Mouse (Mus musculus): ENCODE data around the gene Slc41a2. TPM values are rescaled to one million over a fixed set of nuclear protein-coding genes. Genes with fewer than 3 reads are reported as not detected.
A peak's percentile ranks its signal among the peaks of the same experiment; 100 is the strongest.
"Not testable (repeated sequence)": the region's sequence is repeated elsewhere in the genome, so short reads cannot be mapped to it uniquely, and the experiment has no call there.

The Slc41a2 gene
- polyA plus RNA-seq, 1 experiment from 2014 or later = 1.2 TPM

GRCm38 (mm10) chr10:83359451-83359850, 21.8 kb upstream of the Slc41a2 start:
- Histone ChIP-seq H3K4me2 (replicated peaks; ENCODE audit: low read depth, low read length) (peak overlapping the region; percentile 34), H3K4me1 (ENCODE audit: control insufficient read depth, insufficient read depth, low read length) (peaks cover 14% of the 10 kb centered on the region), H3K9ac (replicated peaks; ENCODE audit: low read depth, low read length) (no peak overlapping the region), H3K36me3 (ENCODE audit: control insufficient read depth, insufficient read depth, low read length) (peaks cover 10% of the 10 kb centered on the region), H3K4me3 (ENCODE audit: low read depth, low read length) (peak overlapping the region; percentile 80), H3K9me3 (ENCODE audit: control insufficient read depth, low read depth, low read length) (no peaks in the 10 kb centered on the region), H3K27ac (ENCODE audit: low read length) (peak overlapping the region; percentile 34; the same call in 1 of the 2 replicates), H3K27me3 (ENCODE audit: control insufficient read depth, insufficient read depth, low read length) (no peaks in the 10 kb centered on the region)
- 85% methylated on average over 4 of the region's 4 CpGs for WGBS
- no peak for ATAC-seq (ENCODE audit: insufficient number of reproducible peaks, insufficient read depth, low FRiP score, low read depth)

- H3K4me3 ChIP-seq (ENCODE audit: low read depth, low read length) = no peak overlapping the region
- H3K9ac ChIP-seq (replicated peaks; ENCODE audit: low read depth, low read length) = no peak overlapping the region
- ATAC-seq (ENCODE audit: insufficient number of reproducible peaks, insufficient read depth, low FRiP score, low read depth) = no peak
- H3K4me1 ChIP-seq (ENCODE audit: control insufficient read depth, insufficient read depth, low read length) = peaks cover 15% of the 10 kb centered on the region
- no peak overlapping the region for H3K27ac ChIP-seq (ENCODE audit: low read length)
- H3K27me3 ChIP-seq (ENCODE audit: control insufficient read depth, insufficient read depth, low read length) = no peaks in the 10 kb centered on the region
- H3K4me2 ChIP-seq (replicated peaks; ENCODE audit: low read depth, low read length) = no peak overlapping the region
- H3K36me3 ChIP-seq (ENCODE audit: control insufficient read depth, insufficient read depth, low read length) = no peaks in the 10 kb centered on the region
- 79% methylated on average over 12 of the region's 12 CpGs for WGBS
- no peaks in the 10 kb centered on the region for H3K9me3 ChIP-seq (ENCODE audit: control insufficient read depth, low read depth, low read length)
Measured at GRCm38 (mm10) chr10:83356416-83356815, 18.7 kb upstream of the Slc41a2 start.

- Histone ChIP-seq H3K36me3 (ENCODE audit: control insufficient read depth, insufficient read depth, low read length) (no peaks in the 10 kb centered on the region), H3K9me3 (ENCODE audit: control insufficient read depth, low read depth, low read length) (no peaks in the 10 kb centered on the region), H3K9ac (replicated peaks; ENCODE audit: low read depth, low read length) (no peak overlapping the region; the same call in 1 of the 2 replicates), H3K27me3 (ENCODE audit: control insufficient read depth, insufficient read depth, low read length) (no peaks in the 10 kb centered on the region), H3K27ac (ENCODE audit: low read length) (no peak overlapping the region), H3K4me2 (replicated peaks; ENCODE audit: low read depth, low read length) (peak overlapping the region; percentile 16; the same call in 1 of the 2 replicates), H3K4me1 (ENCODE audit: control insufficient read depth, insufficient read depth, low read length) (peaks cover 7% of the 10 kb centered on the region; the same call in 1 of the 2 replicates), H3K4me3 (ENCODE audit: low read depth, low read length) (no peak overlapping the region)
- ATAC-seq (ENCODE audit: insufficient number of reproducible peaks, insufficient read depth, low FRiP score, low read depth) = no peak
- WGBS = 60% methylated on average over 8 of the region's 8 CpGs
Measured at GRCm38 (mm10) chr10:83354333-83354719, 16.6 kb upstream of the Slc41a2 start.

- no peak for ATAC-seq (ENCODE audit: insufficient number of reproducible peaks, insufficient read depth, low FRiP score, low read depth)
- no peaks in the 10 kb centered on the region for H3K9me3 ChIP-seq (ENCODE audit: control insufficient read depth, low read depth, low read length)
- H3K4me1 ChIP-seq (ENCODE audit: control insufficient read depth, insufficient read depth, low read length) = peaks cover 6% of the 10 kb centered on the region; the same call in 1 of the 2 replicates
- H3K36me3 ChIP-seq (ENCODE audit: control insufficient read depth, insufficient read depth, low read length) = no peaks in the 10 kb centered on the region
- no peak overlapping the region for H3K4me3 ChIP-seq (ENCODE audit: low read depth, low read length)
- H3K27ac ChIP-seq (ENCODE audit: low read length) = 0 out of 2 replicates have a peak overlapping the region, but pooled peaks have one; percentile 44
- 29% methylated on average over 14 of the region's 14 CpGs for WGBS
- no peaks in the 10 kb centered on the region for H3K27me3 ChIP-seq (ENCODE audit: control insufficient read depth, insufficient read depth, low read length)
- peak overlapping the region; percentile 16; the same call in 1 of the 2 replicates for H3K4me2 ChIP-seq (replicated peaks; ENCODE audit: low read depth, low read length)
- H3K9ac ChIP-seq (replicated peaks; ENCODE audit: low read depth, low read length) = no peak overlapping the region; the same call in 1 of the 2 replicates
Measured at GRCm38 (mm10) chr10:83353680-83354332, 16.1 kb upstream of the Slc41a2 start.

GRCm38 (mm10) chr10:83351779-83352178, 14.1 kb upstream of the Slc41a2 start:
- H3K4me1 ChIP-seq (ENCODE audit: control insufficient read depth, insufficient read depth, low read length); H3K36me3 ChIP-seq (ENCODE audit: control insufficient read depth, insufficient read depth, low read length); H3K9me3 ChIP-seq (ENCODE audit: control insufficient read depth, low read depth, low read length); H3K27me3 ChIP-seq (ENCODE audit: control insufficient read depth, insufficient read depth, low read length); H3K4me2 ChIP-seq (replicated peaks; ENCODE audit: low read depth, low read length); ATAC-seq (ENCODE audit: insufficient number of reproducible peaks, insufficient read depth, low FRiP score, low read depth); H3K4me3 ChIP-seq (ENCODE audit: low read depth, low read length); H3K9ac ChIP-seq (replicated peaks; ENCODE audit: low read depth, low read length); H3K27ac ChIP-seq (ENCODE audit: low read length): not testable (repeated sequence)
- 88% methylated on average over 2 of the region's 4 CpGs for WGBS

- H3K4me3 ChIP-seq (ENCODE audit: low read depth, low read length) = no peak overlapping the region
- H3K9ac ChIP-seq (replicated peaks; ENCODE audit: low read depth, low read length) = no peak overlapping the region
- ATAC-seq (ENCODE audit: insufficient number of reproducible peaks, insufficient read depth, low FRiP score, low read depth) = no peak
- no peaks in the 10 kb centered on the region for H3K27me3 ChIP-seq (ENCODE audit: control insufficient read depth, insufficient read depth, low read length)
- H3K4me1 ChIP-seq (ENCODE audit: control insufficient read depth, insufficient read depth, low read length) = peaks cover 6% of the 10 kb centered on the region; the same call in 1 of the 2 replicates
- 90% methylated on average over 2 of the region's 2 CpGs for WGBS
- H3K36me3 ChIP-seq (ENCODE audit: control insufficient read depth, insufficient read depth, low read length) = no peaks in the 10 kb centered on the region
- no peaks in the 10 kb centered on the region for H3K9me3 ChIP-seq (ENCODE audit: control insufficient read depth, low read depth, low read length)
- no peak overlapping the region for H3K27ac ChIP-seq (ENCODE audit: low read length)
- H3K4me2 ChIP-seq (replicated peaks; ENCODE audit: low read depth, low read length) = no peak overlapping the region
Measured at GRCm38 (mm10) chr10:83350689-83351088, 13.0 kb upstream of the Slc41a2 start.

GRCm38 (mm10) chr10:83347494-83347893, 9.8 kb upstream of the Slc41a2 start:
- Histone ChIP-seq H3K4me2 (replicated peaks; ENCODE audit: low read depth, low read length) (no peak overlapping the region), H3K27ac (ENCODE audit: low read length) (no peak overlapping the region), H3K27me3 (ENCODE audit: control insufficient read depth, insufficient read depth, low read length) (no peaks in the 10 kb centered on the region), H3K9me3 (ENCODE audit: control insufficient read depth, low read depth, low read length) (no peaks in the 10 kb centered on the region), H3K4me3 (ENCODE audit: low read depth, low read length) (no peak overlapping the region), H3K4me1 (ENCODE audit: control insufficient read depth, insufficient read depth, low read length) (no peaks in the 10 kb centered on the region), H3K36me3 (ENCODE audit: control insufficient read depth, insufficient read depth, low read length) (no peaks in the 10 kb centered on the region), H3K9ac (replicated peaks; ENCODE audit: low read depth, low read length) (no peak overlapping the region)
- 24% methylated on average over 7 of the region's 7 CpGs for WGBS
- no peak for ATAC-seq (ENCODE audit: insufficient number of reproducible peaks, insufficient read depth, low FRiP score, low read depth)

- Histone ChIP-seq H3K4me3 (ENCODE audit: low read depth, low read length) (no peak overlapping the region), H3K27me3 (ENCODE audit: control insufficient read depth, insufficient read depth, low read length) (no peaks in the 10 kb centered on the region), H3K9ac (replicated peaks; ENCODE audit: low read depth, low read length) (no peak overlapping the region), H3K4me2 (replicated peaks; ENCODE audit: low read depth, low read length) (no peak overlapping the region), H3K36me3 (ENCODE audit: control insufficient read depth, insufficient read depth, low read length) (no peaks in the 10 kb centered on the region), H3K27ac (ENCODE audit: low read length) (no peak overlapping the region), H3K4me1 (ENCODE audit: control insufficient read depth, insufficient read depth, low read length) (no peaks in the 10 kb centered on the region), H3K9me3 (ENCODE audit: control insufficient read depth, low read depth, low read length) (no peaks in the 10 kb centered on the region)
- 83% methylated on average over 5 of the region's 5 CpGs for WGBS
- no peak for ATAC-seq (ENCODE audit: insufficient number of reproducible peaks, insufficient read depth, low FRiP score, low read depth)
Measured at GRCm38 (mm10) chr10:83346359-83346736, 8.7 kb upstream of the Slc41a2 start.
